Mouse (Mus musculus): ENCODE measurements around the gene Narfl.

DNA sequence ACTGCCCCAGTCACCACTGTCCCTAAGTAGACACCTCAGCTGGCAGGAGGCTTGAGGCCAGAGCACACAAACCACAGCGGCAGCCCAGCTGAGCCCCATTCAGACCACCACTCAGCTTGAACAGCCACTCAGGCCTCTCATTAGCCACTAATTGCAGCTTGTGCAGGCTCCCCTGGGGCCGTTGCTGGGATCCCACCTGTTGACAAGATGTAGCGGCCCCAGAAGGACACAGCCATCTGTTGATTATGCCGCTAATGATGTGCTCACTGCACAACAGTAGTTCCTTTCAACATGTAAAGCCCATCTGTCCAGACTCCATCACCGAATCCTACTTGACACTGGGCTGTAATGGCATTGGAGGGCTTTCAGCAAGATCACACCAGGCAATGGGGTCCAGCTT is 7.7 kb upstream of the Narfl start:
- no peak for TF ChIP-seq CTCF (IDR thresholded peaks at IDR 0.05)
- no peak for TF ChIP-seq EP300 (IDR thresholded peaks at IDR 0.05)
